ENCODE assay signal across 10 mouse cellular contexts in genomic region chr2:70619232-70619835, GRCm38 (mm10). TPM values are rescaled to one million over a fixed set of nuclear protein-coding genes. Genes with fewer than 3 reads are reported as not detected.
DNase-seq lines count a peak whose midpoint lies in the region; ATAC-seq and TF ChIP-seq lines count a peak whose summit lies in the region.
"Had no signal": no experiment of that assay in that cellular context is flagged by ENCODE, and none has a peak within 500 bp of the region (broad histone marks: within the 10 kb centered on the region; RNA-seq: fewer than 3 reads in every experiment).

No protein-coding gene starts in this region.

- no peaks in the 10 kb centered on the region for H3K27me3 ChIP-seq in kidney, postnatal 0 days (ENCODE audit: insufficient read depth, low read length)
- no peaks in the 10 kb centered on the region for H3K27me3 ChIP-seq in kidney, embryonic 15.5 days

- H3K36me3 ChIP-seq in kidney, postnatal 0 days (ENCODE audit: insufficient read depth, low read length), result no peaks in the 10 kb centered on the region
- H3K36me3 ChIP-seq in kidney, embryonic 15.5 days, result no peaks in the 10 kb centered on the region

- no peaks in the 10 kb centered on the region for H3K9me3 ChIP-seq in kidney, postnatal 0 days (replicated peaks; ENCODE audit: low read length)
- H3K9me3 ChIP-seq in kidney, embryonic 15.5 days (replicated peaks), result no peaks in the 10 kb centered on the region

- no peak overlapping the region for H3K4me2 ChIP-seq in kidney, postnatal 0 days (ENCODE audit: low read length)
- H3K4me2 ChIP-seq in kidney, embryonic 15.5 days, result no peak overlapping the region

- ATAC-seq in kidney, postnatal 0 days (replicated peaks; ENCODE audit: low FRiP score, low read depth), result no peak
- ATAC-seq in kidney, embryonic 15.5 days (replicated peaks; ENCODE audit: low FRiP score), result no peak

- H3K27ac ChIP-seq in kidney, postnatal 0 days, result no peak overlapping the region
- no peak overlapping the region for H3K27ac ChIP-seq in kidney, embryonic 15.5 days

- DNase-seq in kidney, postnatal 0 days (ENCODE audit: low spot score), result no peak
- peak; percentile 39 for DNase-seq in thymus, postnatal 4 days
- no peak for DNase-seq in thymus, postnatal 0 days (ENCODE audit: low spot score)
- DNase-seq in brain, embryonic 14.5 days (ENCODE audit: low read depth), result no peak
- no peak for DNase-seq in cerebellum, adult 9-11 months
- no peak for DNase-seq in heart, adult 8-10 months (ENCODE audit: low spot score)
- DNase-seq: gastrocnemius, postnatal 25 days had no signal

- TF ChIP-seq POLR2A in brain, embryonic 14.5 days (IDR thresholded peaks at IDR 0.05; ENCODE audit: borderline replicate concordance, extremely low read depth, insufficient read depth, insufficient read length, poor library complexity, severe bottlenecking), result no peak

- H3K9ac ChIP-seq in kidney, postnatal 0 days (ENCODE audit: low read depth, low read length), result no peak overlapping the region
- H3K9ac ChIP-seq in kidney, embryonic 15.5 days, result no peak overlapping the region

- 80% methylated on average over 6 of the region's 6 CpGs for WGBS in kidney, postnatal 0 days
- WGBS in kidney, embryonic 15.5 days, result 83% methylated on average over 6 of the region's 6 CpGs

- H3K4me1 ChIP-seq in kidney, postnatal 0 days (replicated peaks; ENCODE audit: insufficient read depth, low read length), result no peaks in the 10 kb centered on the region
- no peaks in the 10 kb centered on the region for H3K4me1 ChIP-seq in kidney, embryonic 15.5 days

- TF ChIP-seq CTCF in kidney, postnatal 0 days (IDR thresholded peaks at IDR 0.05; ENCODE audit: low read depth), result peak; percentile 26; the same call in 1 of the 2 replicates
- peak; percentile 22; the same call in 1 of the 2 replicates for TF ChIP-seq CTCF in brain, embryonic 14.5 days (IDR thresholded peaks at IDR 0.05; ENCODE audit: borderline replicate concordance, extremely low read depth, insufficient read depth, insufficient read length)

- no peak overlapping the region for H3K4me3 ChIP-seq in kidney, postnatal 0 days (replicated peaks; ENCODE audit: low read depth, low read length)
- no peak overlapping the region for H3K4me3 ChIP-seq in kidney, embryonic 15.5 days (replicated peaks)
- H3K4me3 ChIP-seq: myocyte had no signal

RNA-seq across cellular contexts. Expression of gene Gorasp2, which starts 42.0 kb away (rescaled TPM):
- 151 and 161 TPM in 2 replicates for polyA plus RNA-seq in kidney, postnatal 0 days (2015; fragmentation: Nextera tagmentation; extraction: Ambion mirVana)
- polyA plus RNA-seq in kidney, embryonic 15.5 days (2015; fragmentation: Nextera tagmentation; extraction: Ambion mirVana), result 171 and 175 TPM in 2 replicates
- 119 and 121 TPM in 2 replicates for polyA plus RNA-seq in thymus, postnatal 0 days (2015; fragmentation: Nextera tagmentation; extraction: Ambion mirVana)
- 79.5 and 96.4 TPM in 2 replicates for polyA plus RNA-seq in brain, embryonic 14.5 days (2012; rRNA removed)
- total RNA-seq in heart, adult 8-10 months (2022), result 10 to 100 TPM; 61.3 to 66.8 (median 65.0) TPM

RNA-seq across cellular contexts. Expression of gene Gm26558, which starts 42.6 kb away (rescaled TPM):
- 3.1 and 5.0 TPM in 2 replicates for polyA plus RNA-seq in kidney, postnatal 0 days (2015; fragmentation: Nextera tagmentation; extraction: Ambion mirVana)
- polyA plus RNA-seq in kidney, embryonic 15.5 days (2015; fragmentation: Nextera tagmentation; extraction: Ambion mirVana), result 3.6 and 4.8 TPM in 2 replicates
- polyA plus RNA-seq in thymus, postnatal 0 days (2015; fragmentation: Nextera tagmentation; extraction: Ambion mirVana), result 3.0 and 3.6 TPM in 2 replicates
- polyA plus RNA-seq in brain, embryonic 14.5 days (2012; rRNA removed), result 0.63 and 1.0 TPM in 2 replicates
- total RNA-seq in heart, adult 8-10 months (2022), result under 1 TPM in 2 of 4 experiments, not detected in 2; 0.31 to 0.38 TPM
- total RNA-seq: gastrocnemius, postnatal 25 days; hematopoietic stem cell, adult 5-6 weeks had no signal
